Mouse (Mus musculus) spleen, postnatal 10 days (tissue): ENCODE results near the gene Oog2.
"Not testable (repeated sequence)": the region's sequence is repeated elsewhere in the genome, so short reads cannot be mapped to it uniquely, and the experiment has no call there.

Source experiments
- DNase-seq, 2 experiments: peaks; one replicate each; pipeline ENCODE4 v3.0.0; 2021 to 2022; ENCODE audit warnings: low spot score in 2 of 2

The Oog2 gene

GRCm38 (mm10) chr4:144190419-144190818 lies at the start of gene Oog2:
Gene Oog2 (plus strand): TSS chr4:144190719.
- DNase-seq: no peak

DNA sequence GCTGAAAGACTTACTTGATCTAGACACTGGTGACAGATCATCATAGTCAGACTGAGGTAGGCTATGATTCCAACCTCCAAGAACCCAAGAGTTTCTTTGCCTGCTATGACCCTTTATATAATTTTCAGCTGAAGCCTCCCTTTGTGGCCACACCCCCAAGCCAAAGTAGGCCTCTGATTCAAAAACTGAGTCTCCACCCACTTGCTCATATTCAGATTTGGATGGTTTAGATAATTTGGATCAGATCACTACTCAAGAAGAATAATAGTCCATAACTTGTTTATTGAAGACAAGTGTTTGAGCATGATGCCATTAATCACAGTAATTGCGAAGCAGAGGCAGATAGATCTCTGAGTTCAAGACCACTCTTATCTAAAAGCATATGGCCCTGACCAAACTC lies 28.0 kb upstream of the Oog2 start, which contains the start of gene Oog3:
Gene Oog3, minus strand, starts transcription at position 101 of the 400 bp plus-strand sequence.
- no peak for DNase-seq

DNA sequence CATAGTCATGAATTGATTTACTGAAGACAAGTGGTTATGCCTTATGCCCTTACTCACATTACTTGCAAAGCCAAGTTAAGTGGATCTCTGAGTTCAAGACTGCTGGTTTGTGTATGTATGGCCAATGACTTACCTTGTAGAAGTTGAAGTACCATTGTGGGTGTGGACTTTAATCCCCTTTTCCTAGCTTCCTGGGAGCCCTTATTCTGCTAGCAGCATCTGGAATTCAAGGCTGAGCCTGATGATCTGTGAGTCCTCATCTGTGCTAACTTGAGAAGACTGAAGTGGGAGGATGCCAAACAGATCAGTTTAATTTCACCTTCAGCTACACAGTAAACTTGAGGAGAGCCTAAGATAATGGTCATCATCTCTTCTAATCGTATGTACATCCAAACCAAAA lies 22.7 kb downstream of the Oog2 start, which contains the start of gene C87977:
Gene C87977, minus strand, starts transcription at position 101 of the 400 bp plus-strand sequence.
- DNase-seq: not testable (repeated sequence)
